Mouse (Mus musculus) heart, embryonic 11.5 days (tissue): Measurements from ENCODE around the gene Noxa1. TPM values are rescaled to one million over a fixed set of nuclear protein-coding genes. Genes with fewer than 3 reads are reported as not detected.

ENCODE experiments used
- ATAC-seq: fragments of 200-750 bp; cut with Nextera tagmentation; replicated peaks from 2 replicates; pipeline ENCODE4 v1.8.0; 2017; ENCODE audit warnings: moderate library complexity; ENCODE audit not compliant: insufficient number of reproducible peaks, low FRiP score, low TSS enrichment
- H3K27ac ChIP-seq: fragments of 300-500 bp; sonication (generic); 2 replicates; pipeline ENCODE4 v1.5.1; 2014; ENCODE audit warnings: mild to moderate bottlenecking, low read depth, low read length
- H3K27me3 ChIP-seq: fragments of 300-500 bp; sonication (generic); 2 replicates; pipeline ENCODE4 v1.6.1; 2014; ENCODE audit warnings: mild to moderate bottlenecking, low read length, mixed read lengths; ENCODE audit not compliant: control insufficient read depth, insufficient read depth
- H3K36me3 ChIP-seq: fragments of 300-500 bp; sonication (generic); 2 replicates; pipeline ENCODE4 v1.6.1; 2014; ENCODE audit warnings: mild to moderate bottlenecking, low read length, moderate library complexity, mixed read lengths; ENCODE audit not compliant: control insufficient read depth, insufficient read depth
- H3K4me1 ChIP-seq: fragments of 300-500 bp; sonication (generic); 2 replicates; pipeline ENCODE4 v1.6.1; 2014; ENCODE audit warnings: low read length; ENCODE audit not compliant: control insufficient read depth, insufficient read depth
- H3K4me2 ChIP-seq: fragments of 300-500 bp; sonication (generic); 2 replicates; pipeline ENCODE4 v1.6.1; 2014; ENCODE audit warnings: mild to moderate bottlenecking, moderate library complexity
- H3K4me3 ChIP-seq: fragments of 300-500 bp; sonication (generic); 2 replicates; pipeline ENCODE4 v1.5.1; 2014; ENCODE audit warnings: low read depth, low read length
- H3K9ac ChIP-seq: fragments of 300-500 bp; sonication (generic); 2 replicates; pipeline ENCODE4 v1.6.1; 2014; ENCODE audit warnings: mild to moderate bottlenecking, low read depth, low read length, moderate library complexity
- H3K9me3 ChIP-seq: fragments of 300-500 bp; sonication (generic); replicated peaks from 2 replicates; pipeline ENCODE4 v1.6.1; 2016; ENCODE audit warnings: low read length; ENCODE audit not compliant: control insufficient read depth
- WGBS: fragments of 180-500 bp; shearing (Covaris S2); extraction: QIAGEN DNeasy Blood & Tissue Kit; methylation state at CpG from one replicate; pipeline ENCODE4 v1.1.7; 2014; ENCODE audit not compliant: insufficient replicate concordance; 5-methylcytosine and 5-hydroxymethylcytosine counted together
- polyA plus RNA-seq: library from polyadenylated mRNA; unstranded; fragments of >200 nt; fragmentation: Nextera tagmentation; extraction: Ambion mirVana; gene quantifications from 2 replicates; pipeline ENCODE4 v1.2.1, GENCODE M21; 2014

The Noxa1 gene
- polyA plus RNA-seq, 1 experiment from 2014 or later, result 0.10 TPM

GRCm38 (mm10) chr2:25085571-25085970, 9.4 kb downstream of the Noxa1 start:
- 77% methylated on average over 5 of the region's 5 CpGs for WGBS
- Histone ChIP-seq H3K27me3 (peaks cover 11% of the 10 kb centered on the region), H3K27ac (no peak overlapping the region), H3K4me3 (no peak overlapping the region), H3K9ac (no peak overlapping the region), H3K4me2 (no peak overlapping the region), H3K36me3 (no peaks in the 10 kb centered on the region), H3K4me1 (no peaks in the 10 kb centered on the region), H3K9me3 (no peaks in the 10 kb centered on the region)
- ATAC-seq, result no peak

- no peak for ATAC-seq
- Histone ChIP-seq H3K9me3 (no peaks in the 10 kb centered on the region), H3K36me3 (no peaks in the 10 kb centered on the region), H3K27ac (no peak overlapping the region), H3K9ac (no peak overlapping the region), H3K4me1 (no peaks in the 10 kb centered on the region), H3K27me3 (peaks cover 11% of the 10 kb centered on the region), H3K4me2 (no peak overlapping the region), H3K4me3 (no peak overlapping the region)
- WGBS, result 82% methylated on average over 4 of the region's 4 CpGs
Observed at GRCm38 (mm10) chr2:25083697-25084096, 11.3 kb downstream of the Noxa1 start.

GRCm38 (mm10) chr2:25080076-25080475, 14.9 kb downstream of the Noxa1 start, which contains the start of gene Entpd8:
Gene Entpd8, plus strand, starts transcription at chr2:25080304.
- ATAC-seq, result no peak
- no peak within 1 kb of the TSS for H3K4me2 ChIP-seq
- H3K36me3 ChIP-seq, result no peaks in the 10 kb centered on the region
- peaks cover 11% of the 10 kb centered on the region for H3K27me3 ChIP-seq
- H3K4me1 ChIP-seq, result no peaks in the 10 kb centered on the region
- H3K27ac ChIP-seq, result no peak within 1 kb of the TSS
- no peak within 1 kb of the TSS for H3K9ac ChIP-seq
- H3K4me3 ChIP-seq, result no peak within 1 kb of the TSS
- H3K9me3 ChIP-seq, result no peaks in the 10 kb centered on the region
- 53% methylated on average over 5 of the region's 5 CpGs for WGBS

GRCm38 (mm10) chr2:25078967-25079366, 16.0 kb downstream of the Noxa1 start:
- WGBS, result 54% methylated on average over 1 of the region's 1 CpGs
- Histone ChIP-seq H3K27ac (no peak overlapping the region), H3K4me1 (no peaks in the 10 kb centered on the region), H3K4me3 (no peak overlapping the region), H3K9me3 (no peaks in the 10 kb centered on the region), H3K36me3 (no peaks in the 10 kb centered on the region), H3K4me2 (no peak overlapping the region), H3K27me3 (peaks cover 10% of the 10 kb centered on the region), H3K9ac (no peak overlapping the region)
- ATAC-seq, result no peak

- Histone ChIP-seq H3K27me3 (no peaks in the 10 kb centered on the region), H3K9ac (no peak overlapping the region), H3K9me3 (no peaks in the 10 kb centered on the region), H3K4me3 (no peak overlapping the region), H3K36me3 (no peaks in the 10 kb centered on the region), H3K4me2 (no peak overlapping the region), H3K4me1 (no peaks in the 10 kb centered on the region), H3K27ac (no peak overlapping the region)
- WGBS, result 72% methylated on average over 4 of the region's 4 CpGs
- ATAC-seq, result no peak
Observed at GRCm38 (mm10) chr2:25075506-25075905, 19.4 kb downstream of the Noxa1 start.

GRCm38 (mm10) chr2:25072398-25072797, 22.6 kb downstream of the Noxa1 start:
- no peaks in the 10 kb centered on the region for H3K36me3 ChIP-seq
- no peak overlapping the region for H3K27ac ChIP-seq
- no peak overlapping the region for H3K4me2 ChIP-seq
- H3K4me3 ChIP-seq, result no peak overlapping the region
- ATAC-seq, result no peak
- H3K4me1 ChIP-seq, result no peaks in the 10 kb centered on the region
- no peaks in the 10 kb centered on the region for H3K27me3 ChIP-seq
- WGBS, result 90% methylated on average over 4 of the region's 4 CpGs
- no peak overlapping the region for H3K9ac ChIP-seq
- no peaks in the 10 kb centered on the region for H3K9me3 ChIP-seq

- no peaks in the 10 kb centered on the region for H3K27me3 ChIP-seq
- 75% methylated on average over 4 of the region's 4 CpGs for WGBS
Observed at GRCm38 (mm10) chr2:25069537-25069936, 25.4 kb downstream of the Noxa1 start.

GRCm38 (mm10) chr2:25066552-25066951, 28.4 kb downstream of the Noxa1 start:
- no peak overlapping the region for H3K9ac ChIP-seq
- H3K27me3 ChIP-seq, result no peaks in the 10 kb centered on the region
- H3K4me3 ChIP-seq, result no peak overlapping the region
- H3K4me1 ChIP-seq, result no peaks in the 10 kb centered on the region
- no peak for ATAC-seq
- no peaks in the 10 kb centered on the region for H3K9me3 ChIP-seq
- H3K36me3 ChIP-seq, result no peaks in the 10 kb centered on the region
- 75% methylated on average over 4 of the region's 4 CpGs for whole genome bisulfite sequencing
- no peak overlapping the region for H3K4me2 ChIP-seq
- no peak overlapping the region for H3K27ac ChIP-seq

More at GRCm38 (mm10) chr2:25069537-25069936, 25.4 kb downstream of the Noxa1 start:
- Histone ChIP-seq H3K4me2 (no peak overlapping the region), H3K9ac (no peak overlapping the region), H3K27ac (no peak overlapping the region), H3K4me3 (no peak overlapping the region), H3K9me3 (no peaks in the 10 kb centered on the region), H3K4me1 (no peaks in the 10 kb centered on the region), H3K36me3 (no peaks in the 10 kb centered on the region)
- ATAC-seq, result no peak

GRCm38 (mm10) chr2:25065537-25065936, 29.4 kb downstream of the Noxa1 start:
- no peaks in the 10 kb centered on the region for H3K4me1 ChIP-seq
- no peak overlapping the region for H3K9ac ChIP-seq
- no peaks in the 10 kb centered on the region for H3K9me3 ChIP-seq
- no peak overlapping the region for H3K4me2 ChIP-seq
- H3K27me3 ChIP-seq, result no peaks in the 10 kb centered on the region
- H3K27ac ChIP-seq, result no peak overlapping the region
- no peak overlapping the region for H3K4me3 ChIP-seq
- no peaks in the 10 kb centered on the region for H3K36me3 ChIP-seq
- no peak for ATAC-seq
